ENCODE assay signal across 10 mouse cellular contexts in the genomic region with DNA sequence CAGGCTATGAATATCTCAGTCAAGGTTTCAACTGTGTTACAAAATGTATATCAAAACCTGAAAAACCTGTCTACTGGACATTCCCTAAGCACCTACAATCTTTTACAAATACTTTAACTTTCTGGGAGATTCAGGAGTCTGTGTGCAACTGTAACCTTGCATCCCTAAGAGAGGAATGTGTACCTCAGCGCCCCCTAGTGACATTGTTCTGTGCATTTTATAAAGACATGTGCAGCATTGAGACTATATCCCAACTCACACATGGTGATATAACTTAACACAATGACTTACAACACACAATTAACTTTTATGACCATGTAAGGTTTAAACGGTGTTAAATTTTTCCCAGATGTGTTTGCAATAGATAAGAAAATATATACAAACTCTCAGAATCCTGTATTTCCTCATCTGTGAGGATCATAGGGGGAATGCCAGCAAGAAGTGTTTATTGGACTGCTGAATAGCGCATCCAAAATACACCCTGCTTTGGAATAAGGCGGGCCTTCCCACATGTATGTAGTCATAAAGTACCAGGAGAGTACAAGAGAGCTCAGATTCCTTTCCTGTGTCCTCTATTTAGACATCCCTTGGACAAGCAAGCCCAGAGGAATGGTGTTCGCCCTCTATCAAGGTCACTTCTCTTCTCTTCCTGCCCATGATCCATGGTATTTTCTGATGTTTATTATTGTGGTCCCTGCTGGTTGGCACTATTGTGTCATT. TPM values are rescaled to one million over a fixed set of nuclear protein-coding genes. Genes with fewer than 3 reads are reported as not detected.
A peak's percentile ranks its signal among the peaks of the same experiment; 100 is the strongest.
DNase-seq lines count a peak whose midpoint lies in the region; ATAC-seq and TF ChIP-seq lines count a peak whose summit lies in the region.
"Had no signal": no experiment of that assay in that cellular context is flagged by ENCODE, and none has a peak within 500 bp of the region (broad histone marks: within the 10 kb centered on the region; RNA-seq: fewer than 3 reads in every experiment).

No protein-coding gene starts in this region.

- TF ChIP-seq CTCF in brain, embryonic 14.5 days (IDR thresholded peaks at IDR 0.05; ENCODE audit: borderline replicate concordance, extremely low read depth, insufficient read depth, insufficient read length): peak; percentile 48; the same call in 1 of the 2 replicates

- peak; percentile 7 for DNase-seq in cerebellum, adult 8-10 months
- no peak for DNase-seq in cerebellum, adult 9-11 months
- peak; percentile 85 for DNase-seq in midbrain, embryonic 11.5 days (ENCODE audit: low spot score, missing footprints)
- DNase-seq in brain, embryonic 14.5 days (ENCODE audit: low read depth): peak; percentile 64
- peak; percentile 31 for DNase-seq in hindlimb bud, embryonic 11.5 days (ENCODE audit: extremely low spot score, low read depth, low spot score)
- peak; percentile 51 for DNase-seq in lung, postnatal 25 days (ENCODE audit: low spot score)

- TF ChIP-seq POLR2A in brain, embryonic 14.5 days (IDR thresholded peaks at IDR 0.05; ENCODE audit: borderline replicate concordance, extremely low read depth, insufficient read depth, insufficient read length, poor library complexity, severe bottlenecking): no peak

- H3K4me3 ChIP-seq in midbrain, embryonic 11.5 days (ENCODE audit: low read depth, low read length): no peak overlapping the region
- H3K4me3 ChIP-seq in midbrain, embryonic 16.5 days (ENCODE audit: low read depth, low read length): no peak overlapping the region
- H3K4me3 ChIP-seq: limb, embryonic 15.5 days had no signal

- H3K9ac ChIP-seq in midbrain, embryonic 11.5 days (ENCODE audit: low read length): no peak overlapping the region
- H3K9ac ChIP-seq in midbrain, embryonic 16.5 days (ENCODE audit: low read depth, low read length): no peak overlapping the region
- H3K9ac ChIP-seq: limb, embryonic 15.5 days had no signal

- no peak for ATAC-seq in midbrain, embryonic 11.5 days (ENCODE audit: low FRiP score)
- ATAC-seq in midbrain, embryonic 16.5 days: no peak
- ATAC-seq in erythroblast, adult 5-6 weeks (replicated peaks; ENCODE audit: low FRiP score, poor library complexity, severe bottlenecking): no peak

- no peaks in the 10 kb centered on the region for H3K27me3 ChIP-seq in midbrain, embryonic 11.5 days (ENCODE audit: control insufficient read depth, insufficient read depth, low read length)
- H3K27me3 ChIP-seq in midbrain, embryonic 16.5 days (ENCODE audit: control insufficient read depth, insufficient read depth, low read depth, low read length): no peaks in the 10 kb centered on the region
- H3K27me3 ChIP-seq: limb, embryonic 15.5 days had no signal

- H3K4me1 ChIP-seq in midbrain, embryonic 11.5 days (ENCODE audit: control insufficient read depth, insufficient read depth, low read length): no peaks in the 10 kb centered on the region
- H3K4me1 ChIP-seq in midbrain, embryonic 16.5 days (ENCODE audit: control insufficient read depth, insufficient read depth, low read length): no peaks in the 10 kb centered on the region
- H3K4me1 ChIP-seq: limb, embryonic 15.5 days had no signal

- H3K9me3 ChIP-seq in midbrain, embryonic 11.5 days (ENCODE audit: control insufficient read depth, low read length): no peaks in the 10 kb centered on the region
- no peaks in the 10 kb centered on the region for H3K9me3 ChIP-seq in midbrain, embryonic 16.5 days (replicated peaks; ENCODE audit: control insufficient read depth, low read length, poor library complexity, severe bottlenecking)
- H3K9me3 ChIP-seq: limb, embryonic 15.5 days had no signal

- no peaks in the 10 kb centered on the region for H3K36me3 ChIP-seq in midbrain, embryonic 11.5 days (ENCODE audit: control insufficient read depth, insufficient read depth, low read length)
- no peaks in the 10 kb centered on the region for H3K36me3 ChIP-seq in midbrain, embryonic 16.5 days (ENCODE audit: control insufficient read depth, insufficient read depth, low read length)
- H3K36me3 ChIP-seq: limb, embryonic 15.5 days had no signal

- WGBS in midbrain, embryonic 11.5 days: 65% methylated on average over 5 of the region's 5 CpGs
- 73% methylated on average over 5 of the region's 5 CpGs for WGBS in midbrain, embryonic 16.5 days

- H3K4me2 ChIP-seq in midbrain, embryonic 11.5 days: no peak overlapping the region
- H3K4me2 ChIP-seq in midbrain, embryonic 16.5 days (ENCODE audit: low read length): no peak overlapping the region
- H3K4me2 ChIP-seq: limb, embryonic 15.5 days had no signal

- H3K27ac ChIP-seq in midbrain, embryonic 11.5 days (ENCODE audit: low read depth, low read length): no peak overlapping the region
- no peak overlapping the region for H3K27ac ChIP-seq in midbrain, embryonic 16.5 days (ENCODE audit: low read length)
- H3K27ac ChIP-seq: limb, embryonic 15.5 days had no signal

RNA-seq across cellular contexts. Expression of a gene that starts 2.0 kb away (rescaled TPM):
- polyA plus RNA-seq in midbrain, embryonic 11.5 days (2014; fragmentation: Nextera tagmentation; extraction: Ambion mirVana): not detected in 2 replicates
- 0.11 and 0.14 TPM in 2 replicates for polyA plus RNA-seq in midbrain, embryonic 16.5 days (2015; fragmentation: Nextera tagmentation; extraction: Ambion mirVana)
- polyA plus RNA-seq in brain, embryonic 14.5 days (2012; rRNA removed): 0.01 TPM in 1 of 2 replicates, not detected in the other
- total RNA-seq in erythroblast, adult 5-6 weeks (2015; ENCODE audit: low replicate concordance): not detected in 2 replicates
- total RNA-seq in erythroblast, adult 5-6 weeks (2017; ENCODE audit: low replicate concordance): not detected in 2 replicates
- polyA plus RNA-seq: small intestine, adult 2 months had no signal

RNA-seq across cellular contexts. Expression of a gene that starts 35.9 kb away (rescaled TPM):
- polyA plus RNA-seq in midbrain, embryonic 11.5 days (2014; fragmentation: Nextera tagmentation; extraction: Ambion mirVana): not detected in 2 replicates
- polyA plus RNA-seq in midbrain, embryonic 16.5 days (2015; fragmentation: Nextera tagmentation; extraction: Ambion mirVana): 0.06 and 0.24 TPM in 2 replicates
- 0.01 and 0.04 TPM in 2 replicates for polyA plus RNA-seq in brain, embryonic 14.5 days (2012; rRNA removed)
- not detected in 2 replicates for total RNA-seq in erythroblast, adult 5-6 weeks (2015; ENCODE audit: low replicate concordance)
- total RNA-seq in erythroblast, adult 5-6 weeks (2017; ENCODE audit: low replicate concordance): not detected in 2 replicates
- polyA plus RNA-seq: small intestine, adult 2 months had no signal

RNA-seq across cellular contexts. Expression of a gene that starts 41.1 kb away (rescaled TPM):
- polyA plus RNA-seq in midbrain, embryonic 11.5 days (2014; fragmentation: Nextera tagmentation; extraction: Ambion mirVana): not detected in 2 replicates
- polyA plus RNA-seq in midbrain, embryonic 16.5 days (2015; fragmentation: Nextera tagmentation; extraction: Ambion mirVana): 0.80 and 0.83 TPM in 2 replicates
- polyA plus RNA-seq in brain, embryonic 14.5 days (2012; rRNA removed): 0.20 and 1.0 TPM in 2 replicates
- total RNA-seq in erythroblast, adult 5-6 weeks (2015; ENCODE audit: low replicate concordance): not detected in 2 replicates
- 0.28 TPM in 1 of 2 replicates, not detected in the other for total RNA-seq in erythroblast, adult 5-6 weeks (2017; ENCODE audit: low replicate concordance)
- polyA plus RNA-seq: small intestine, adult 2 months had no signal
